Mouse (Mus musculus) limb, embryonic 12.5 days (tissue): ENCODE data around the gene Fgfr2. TPM values are rescaled to one million over a fixed set of nuclear protein-coding genes. Genes with fewer than 3 reads are reported as not detected.
A peak's percentile ranks its signal among the peaks of the same experiment; 100 is the strongest.

Experiments used
- ATAC-seq: fragments of 200-750 bp; cut with Nextera tagmentation; 2 replicates; pipeline ENCODE4 v1.8.0; 2017; ENCODE audit warnings: low read depth, moderate TSS enrichment; ENCODE audit not compliant: insufficient number of reproducible peaks, insufficient read depth, low FRiP score, low TSS enrichment
- H3K27ac ChIP-seq: fragments of 300-500 bp; sonication (generic); 2 replicates; pipeline ENCODE4 v1.5.1; 2016; ENCODE audit warnings: mild to moderate bottlenecking, moderate library complexity
- H3K27me3 ChIP-seq: fragments of 300-500 bp; sonication (generic); 2 replicates; pipeline ENCODE4 v1.6.1; 2016; ENCODE audit warnings: mild to moderate bottlenecking, moderate library complexity
- H3K36me3 ChIP-seq: fragments of 300-500 bp; sonication (generic); 2 replicates; pipeline ENCODE4 v1.6.1; 2016; ENCODE audit warnings: mild to moderate bottlenecking, moderate library complexity
- H3K4me1 ChIP-seq: fragments of 300-500 bp; sonication (generic); replicated peaks from 2 replicates; pipeline ENCODE4 v1.6.1; 2016
- H3K4me2 ChIP-seq: fragments of 300-500 bp; sonication (generic); 2 replicates; pipeline ENCODE4 v1.6.1; 2016; ENCODE audit warnings: mild to moderate bottlenecking, moderate library complexity
- H3K4me3 ChIP-seq: fragments of 300-500 bp; sonication (generic); replicated peaks from 2 replicates; pipeline ENCODE4 v1.5.1; 2016; ENCODE audit warnings: mild to moderate bottlenecking
- H3K9ac ChIP-seq: fragments of 300-500 bp; sonication (generic); replicated peaks from 2 replicates; pipeline ENCODE4 v1.6.1; 2016; ENCODE audit warnings: mild to moderate bottlenecking, moderate library complexity
- H3K9me3 ChIP-seq: fragments of 300-500 bp; sonication (generic); 2 replicates; pipeline ENCODE4 v1.6.1; 2016; ENCODE audit warnings: mild to moderate bottlenecking, moderate library complexity
- WGBS: fragments of 180-500 bp; shearing (Covaris S2); methylation state at CpG from one replicate; pipeline ENCODE4 v1.1.7; 2016; 5-methylcytosine and 5-hydroxymethylcytosine counted together
- polyA plus RNA-seq: library from polyadenylated mRNA; unstranded; fragments of >200 nt; fragmentation: Nextera tagmentation; extraction: Ambion mirVana; gene quantifications from 2 replicates; pipeline ENCODE4 v1.2.1, GENCODE M21; 2016

Gene Fgfr2
- polyA plus RNA-seq, 1 experiment from 2014 or later, result 112 TPM

DNA sequence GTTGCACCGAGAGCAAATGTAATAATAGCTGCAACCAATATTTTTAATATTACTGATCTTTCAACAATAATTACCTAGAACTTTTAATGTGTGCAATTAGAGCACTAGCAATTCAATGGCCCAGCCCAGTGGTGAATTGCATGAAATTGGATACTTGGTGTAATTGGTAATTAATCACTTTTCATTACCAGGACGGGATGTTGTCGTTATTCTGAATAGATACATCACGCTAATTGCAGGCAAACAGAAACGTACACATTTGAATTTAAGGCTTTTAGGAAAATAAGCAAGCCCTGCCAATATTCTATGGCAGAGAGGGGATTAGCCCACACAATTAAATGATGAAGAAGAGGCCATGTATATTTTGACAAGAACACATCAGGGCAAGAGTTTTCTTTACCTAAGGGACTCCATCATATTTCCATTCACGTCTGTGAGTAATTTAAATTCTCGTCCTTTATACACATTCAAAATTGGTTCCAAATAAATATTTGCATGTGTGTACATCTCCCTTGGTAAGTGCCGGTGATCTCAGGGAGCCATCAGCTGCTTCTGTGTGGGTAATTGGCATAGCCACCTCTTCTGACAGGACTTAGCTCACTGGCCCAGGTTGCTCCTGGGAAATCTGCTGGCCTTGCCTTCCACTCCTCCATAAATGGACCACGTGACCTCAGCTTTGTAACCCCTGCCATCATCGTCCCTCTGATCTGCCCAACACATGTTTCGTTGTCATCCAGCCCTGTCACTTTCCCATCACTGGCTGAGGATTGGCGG, 1471.0 kb downstream of the Fgfr2 start:
- no peak overlapping the region for H3K9ac ChIP-seq
- no peaks in the 10 kb centered on the region for H3K9me3 ChIP-seq
- no peak overlapping the region for H3K4me2 ChIP-seq
- H3K4me3 ChIP-seq, result no peak overlapping the region
- no peak for ATAC-seq
- no peak overlapping the region for H3K27ac ChIP-seq
- H3K36me3 ChIP-seq, result no peaks in the 10 kb centered on the region
- 42% methylated on average over 12 of the region's 12 CpGs for WGBS
- H3K27me3 ChIP-seq, result peaks cover 22% of the 10 kb centered on the region; the same call in 1 of the 2 replicates
- H3K4me1 ChIP-seq, result peaks cover 22% of the 10 kb centered on the region

DNA sequence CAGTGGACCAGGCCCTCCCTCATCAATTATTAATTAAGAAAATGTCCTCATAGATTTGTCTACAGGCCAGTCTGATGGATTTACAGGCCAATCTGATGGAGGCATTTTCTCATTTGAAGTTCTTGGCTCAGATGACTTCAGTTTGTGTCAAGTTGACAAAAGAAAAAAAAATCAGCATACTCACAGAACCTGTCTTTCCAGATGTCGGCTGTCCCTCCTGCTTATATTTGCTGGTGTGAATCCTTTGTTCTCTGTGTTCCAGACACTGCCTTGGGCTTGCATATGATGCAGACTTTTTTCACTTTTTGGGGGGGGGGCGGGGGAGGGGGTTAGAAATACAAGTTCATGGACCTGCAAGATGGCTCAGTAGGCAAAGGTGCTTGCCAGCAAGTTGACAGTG, 1472.9 kb downstream of the Fgfr2 start:
- H3K9me3 ChIP-seq, result no peaks in the 10 kb centered on the region
- no peak overlapping the region for H3K4me2 ChIP-seq
- ATAC-seq, result no peak
- H3K9ac ChIP-seq, result no peak overlapping the region
- peaks cover 22% of the 10 kb centered on the region for H3K4me1 ChIP-seq
- no peak overlapping the region for H3K27ac ChIP-seq
- H3K27me3 ChIP-seq, result peaks cover 40% of the 10 kb centered on the region
- WGBS, result 60% methylated on average over 2 of the region's 2 CpGs
- H3K36me3 ChIP-seq, result no peaks in the 10 kb centered on the region
- no peak overlapping the region for H3K4me3 ChIP-seq

DNA sequence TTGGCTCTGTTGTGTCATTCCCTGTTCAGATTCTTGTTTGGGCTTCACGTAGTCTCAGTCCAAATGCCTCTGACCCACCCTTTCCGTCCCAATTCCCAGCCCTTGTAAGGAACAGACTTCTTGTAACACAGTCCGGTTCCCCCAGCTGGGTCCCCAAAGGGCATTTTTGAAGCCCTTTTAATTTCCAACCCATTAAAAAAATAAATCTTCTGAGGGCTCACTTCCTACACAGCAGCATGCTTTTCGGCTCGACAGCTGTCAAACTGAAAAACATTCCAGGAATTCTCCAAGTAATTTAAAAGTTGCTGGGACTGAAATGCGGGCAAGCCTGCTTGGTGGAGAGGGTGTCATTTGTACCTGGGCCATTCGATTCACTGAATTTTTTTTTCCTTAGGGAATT, 1474.9 kb downstream of the Fgfr2 start:
- peaks cover 33% of the 10 kb centered on the region for H3K4me1 ChIP-seq
- ATAC-seq, result no peak
- no peak overlapping the region for H3K9ac ChIP-seq
- no peaks in the 10 kb centered on the region for H3K36me3 ChIP-seq
- H3K4me2 ChIP-seq, result no peak overlapping the region
- 12% methylated on average over 7 of the region's 7 CpGs for WGBS
- H3K27me3 ChIP-seq, result peaks cover 59% of the 10 kb centered on the region
- no peak overlapping the region for H3K4me3 ChIP-seq
- H3K27ac ChIP-seq, result no peak overlapping the region
- H3K9me3 ChIP-seq, result no peaks in the 10 kb centered on the region

DNA sequence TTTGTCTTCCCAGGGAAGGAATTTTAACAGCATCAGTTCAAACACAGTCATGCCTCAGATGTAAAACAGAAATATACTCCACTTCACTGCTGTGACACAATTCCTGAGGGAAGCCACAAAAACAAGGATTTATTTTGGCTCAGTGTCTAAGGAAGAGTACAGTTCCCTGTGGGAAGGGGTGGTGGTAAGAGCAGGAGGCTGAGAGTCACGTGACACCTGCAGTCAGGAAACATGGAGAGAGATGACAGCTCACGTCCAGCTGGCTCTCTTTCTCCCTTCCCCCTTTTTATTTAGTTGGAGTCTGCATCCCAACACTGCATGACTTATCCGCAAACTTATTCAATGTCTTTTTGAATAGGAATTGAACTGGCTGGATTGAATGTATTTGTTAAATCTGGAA, 1475.6 kb downstream of the Fgfr2 start:
- Histone ChIP-seq H3K4me3 (no peak overlapping the region), H3K9ac (no peak overlapping the region), H3K9me3 (no peaks in the 10 kb centered on the region), H3K27me3 (peaks cover 59% of the 10 kb centered on the region), H3K36me3 (no peaks in the 10 kb centered on the region), H3K4me1 (peaks cover 33% of the 10 kb centered on the region), H3K4me2 (no peak overlapping the region), H3K27ac (no peak overlapping the region)
- ATAC-seq, result no peak
- WGBS, result 44% methylated on average over 3 of the region's 3 CpGs

DNA sequence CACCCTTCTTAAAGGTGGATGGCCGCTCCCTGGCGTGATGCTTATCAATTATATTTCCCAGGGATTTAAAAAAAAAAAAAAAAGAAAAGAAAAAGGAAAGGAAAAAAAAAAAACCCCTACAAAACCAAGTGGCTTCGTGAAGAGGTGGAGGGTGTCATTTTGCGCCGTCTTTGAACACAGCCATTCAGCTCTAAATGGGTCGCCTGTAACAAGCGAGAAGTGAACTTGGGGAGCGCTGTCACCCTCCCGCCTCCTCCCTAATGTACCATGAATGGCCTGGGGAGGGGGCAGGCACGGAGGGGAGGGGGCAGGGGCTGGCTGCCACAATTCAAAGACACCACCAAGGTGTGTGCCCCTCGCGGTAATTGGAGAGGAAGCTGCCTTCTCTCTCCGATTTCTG, 1478.6 kb downstream of the Fgfr2 start:
- H3K4me3 ChIP-seq, result peak overlapping the region; percentile 23
- peaks cover 28% of the 10 kb centered on the region for H3K4me1 ChIP-seq
- whole genome bisulfite sequencing, result 1% methylated on average over 13 of the region's 13 CpGs
- H3K9me3 ChIP-seq, result no peaks in the 10 kb centered on the region
- no peak for ATAC-seq
- H3K36me3 ChIP-seq, result no peaks in the 10 kb centered on the region
- no peak overlapping the region for H3K9ac ChIP-seq
- peaks cover 84% of the 10 kb centered on the region for H3K27me3 ChIP-seq
- peak overlapping the region; percentile 46 for H3K4me2 ChIP-seq
- H3K27ac ChIP-seq, result no peak overlapping the region

DNA sequence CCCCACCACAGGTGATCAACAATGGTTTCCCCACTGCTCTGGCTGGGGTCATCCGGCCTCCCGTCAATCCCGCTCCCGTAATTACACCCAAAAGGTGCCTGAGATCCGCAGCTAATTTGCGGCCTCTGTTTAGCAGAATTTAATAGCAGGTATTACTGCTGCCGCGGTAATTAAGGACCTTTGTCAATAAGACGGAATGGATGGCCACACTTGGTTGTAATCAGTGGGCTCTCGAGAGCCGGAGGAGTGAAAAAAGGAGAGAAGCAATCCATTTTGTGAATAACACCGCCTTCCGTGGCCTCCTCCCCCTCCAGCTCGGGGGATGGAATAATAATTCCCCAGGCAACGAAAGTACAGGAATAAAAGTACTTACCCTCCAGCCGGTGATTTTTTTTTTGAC, 1479.1 kb downstream of the Fgfr2 start:
- Histone ChIP-seq H3K4me3 (peak overlapping the region; percentile 23), H3K27ac (no peak overlapping the region), H3K27me3 (peaks cover 81% of the 10 kb centered on the region), H3K4me2 (peak overlapping the region; percentile 46), H3K36me3 (no peaks in the 10 kb centered on the region), H3K4me1 (peaks cover 25% of the 10 kb centered on the region), H3K9me3 (no peaks in the 10 kb centered on the region), H3K9ac (no peak overlapping the region)
- no peak for ATAC-seq
- WGBS, result under 1% methylated on average over 16 of the region's 16 CpGs

DNA sequence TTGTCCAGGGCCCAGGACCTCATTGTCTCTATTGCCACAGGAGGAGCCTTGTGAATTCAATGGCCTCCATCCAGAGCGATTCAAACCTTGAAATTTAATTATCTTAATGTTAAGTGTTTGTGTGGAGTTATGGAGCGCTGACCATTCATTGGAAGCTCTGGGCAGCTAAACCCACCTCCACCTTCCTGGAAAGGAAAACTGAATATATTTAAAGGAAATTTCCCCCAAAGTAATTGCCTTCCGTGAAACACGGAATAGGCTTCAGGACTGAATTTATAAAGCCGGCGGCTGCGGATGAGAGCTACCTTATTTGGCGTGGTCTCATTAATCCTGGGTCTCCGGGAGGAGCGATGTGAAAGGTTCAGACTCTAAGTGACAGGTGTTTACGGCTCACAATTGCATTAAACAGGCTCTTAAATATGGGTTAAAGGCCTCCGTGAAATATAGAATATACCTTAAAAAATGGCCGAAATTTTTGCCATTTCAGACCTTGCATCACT, 1479.8 kb downstream of the Fgfr2 start:
- WGBS, result 14% methylated on average over 13 of the region's 13 CpGs

DNA sequence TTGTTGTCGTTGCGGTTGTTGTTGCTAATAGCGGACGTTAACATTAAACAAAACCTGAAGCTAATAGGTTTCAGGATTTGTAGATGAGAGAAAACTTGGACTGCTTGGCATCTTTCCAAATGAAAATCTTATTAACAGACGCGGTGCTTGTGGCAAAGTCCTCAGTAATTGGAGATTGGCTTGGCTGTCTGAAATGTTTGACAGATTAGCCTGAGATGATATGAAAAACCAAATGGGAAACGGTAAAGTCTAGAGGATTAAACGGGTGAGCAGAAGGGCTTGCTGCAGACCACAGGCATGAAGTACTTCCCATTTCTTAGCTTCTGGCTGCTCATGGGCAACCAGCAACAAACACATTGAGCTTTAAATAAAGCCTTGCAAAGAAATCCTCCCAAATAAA, 1493.6 kb downstream of the Fgfr2 start:
- H3K9ac ChIP-seq, result no peak overlapping the region
- no peaks in the 10 kb centered on the region for H3K36me3 ChIP-seq
- H3K4me2 ChIP-seq, result no peak overlapping the region
- ATAC-seq, result no peak
- no peaks in the 10 kb centered on the region for H3K27me3 ChIP-seq
- WGBS, result 71% methylated on average over 8 of the region's 8 CpGs
- H3K27ac ChIP-seq, result no peak overlapping the region
- no peak overlapping the region for H3K4me3 ChIP-seq
- H3K4me1 ChIP-seq, result peaks cover under 1% of the 10 kb centered on the region; the same call in 1 of the 2 replicates
- H3K9me3 ChIP-seq, result no peaks in the 10 kb centered on the region

More for the DNA sequence above, 1479.8 kb downstream of the Fgfr2 start:
- Histone ChIP-seq H3K4me2 (peak overlapping the region; percentile 46), H3K27ac (no peak overlapping the region), H3K4me3 (no peak overlapping the region), H3K36me3 (no peaks in the 10 kb centered on the region), H3K9ac (no peak overlapping the region), H3K4me1 (peaks cover 19% of the 10 kb centered on the region), H3K27me3 (peaks cover 77% of the 10 kb centered on the region), H3K9me3 (no peaks in the 10 kb centered on the region)
- ATAC-seq, result no peak

DNA sequence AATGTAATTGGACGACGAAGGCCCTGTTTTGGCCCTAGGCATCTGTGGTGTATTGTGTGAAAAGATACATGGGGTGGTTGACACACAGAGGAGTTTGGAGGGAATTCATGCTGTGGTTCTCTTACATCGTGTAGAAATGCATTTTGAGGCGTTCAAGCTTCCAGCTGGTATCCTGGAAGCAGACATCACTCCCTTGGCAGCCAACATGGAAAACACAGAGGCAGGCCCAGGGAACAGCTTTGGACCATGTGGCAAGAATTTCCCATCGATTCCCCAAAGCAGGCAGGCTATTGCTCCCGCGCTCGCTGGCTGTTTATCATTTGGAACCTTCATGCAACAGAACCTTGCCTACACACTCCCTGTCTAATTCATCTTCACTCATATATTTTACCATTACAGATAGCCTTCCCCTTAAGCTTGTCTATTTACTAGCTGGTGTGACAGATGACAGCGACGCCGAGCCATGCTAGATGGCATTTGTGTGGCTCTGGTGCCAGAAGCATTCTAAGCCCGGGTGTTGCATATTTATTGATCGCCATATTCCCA, 1494.2 kb downstream of the Fgfr2 start:
- Histone ChIP-seq H3K27me3 (no peaks in the 10 kb centered on the region), H3K9me3 (no peaks in the 10 kb centered on the region), H3K36me3 (no peaks in the 10 kb centered on the region), H3K4me2 (no peak overlapping the region), H3K9ac (no peak overlapping the region), H3K4me1 (no peaks in the 10 kb centered on the region), H3K4me3 (no peak overlapping the region), H3K27ac (no peak overlapping the region)
- no peak for ATAC-seq
- WGBS, result 90% methylated on average over 13 of the region's 13 CpGs

DNA sequence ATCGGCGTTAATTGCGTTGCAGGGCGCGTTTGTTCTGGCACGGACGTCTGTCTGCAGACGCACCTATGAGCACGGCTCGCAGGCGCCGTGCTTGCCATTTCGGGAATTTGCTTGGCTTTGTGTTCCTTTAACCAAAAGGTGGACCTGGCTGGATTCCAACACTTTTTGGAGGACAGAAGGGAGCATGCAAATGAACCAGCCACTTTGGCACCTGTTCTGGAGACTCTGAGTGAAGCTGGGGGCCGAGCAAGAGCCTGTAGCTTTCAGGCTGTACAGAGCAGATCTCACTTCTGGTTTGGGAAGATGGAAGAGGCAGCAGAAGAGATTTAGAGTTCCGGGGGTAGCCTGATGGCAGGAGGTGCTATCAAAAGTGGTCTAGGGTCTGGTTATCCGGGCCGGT, 1494.8 kb downstream of the Fgfr2 start:
- no peak overlapping the region for H3K9ac ChIP-seq
- ATAC-seq, result no peak
- 85% methylated on average over 17 of the region's 17 CpGs for WGBS
- no peaks in the 10 kb centered on the region for H3K9me3 ChIP-seq
- no peak overlapping the region for H3K27ac ChIP-seq
- H3K4me3 ChIP-seq, result no peak overlapping the region
- H3K36me3 ChIP-seq, result no peaks in the 10 kb centered on the region
- 0 out of 2 replicates have a peak, but pooled peaks cover 3% of the 10 kb centered on the region for H3K27me3 ChIP-seq
- H3K4me2 ChIP-seq, result no peak overlapping the region
- H3K4me1 ChIP-seq, result no peaks in the 10 kb centered on the region

DNA sequence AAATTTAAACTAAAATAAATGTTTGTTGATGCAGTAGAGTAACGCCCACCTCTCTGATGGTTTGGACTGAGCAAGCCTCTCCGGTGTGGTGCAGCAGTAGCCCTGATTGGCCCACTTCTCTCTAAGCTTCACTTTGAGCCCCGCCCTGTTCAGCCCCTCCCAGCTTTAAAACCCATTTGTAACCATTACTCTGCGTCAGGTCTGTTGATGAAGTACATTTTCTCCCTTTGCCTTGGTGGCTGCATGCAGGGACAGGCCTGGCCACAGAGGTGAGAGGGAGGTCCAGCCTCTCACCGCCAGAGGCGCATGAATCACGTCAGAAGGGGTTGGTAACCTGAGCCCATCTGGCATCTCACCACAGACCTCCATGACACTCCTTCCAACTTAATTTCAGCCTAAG, 1513.5 kb downstream of the Fgfr2 start:
- ATAC-seq, result peak; percentile 63; the same call in 1 of the 2 replicates
- H3K9me3 ChIP-seq, result no peaks in the 10 kb centered on the region
- no peaks in the 10 kb centered on the region for H3K36me3 ChIP-seq
- no peaks in the 10 kb centered on the region for H3K4me1 ChIP-seq
- no peak overlapping the region for H3K4me3 ChIP-seq
- peaks cover 3% of the 10 kb centered on the region; the same call in 1 of the 2 replicates for H3K27me3 ChIP-seq
- no peak overlapping the region for H3K9ac ChIP-seq
- 21% methylated on average over 7 of the region's 7 CpGs for WGBS
- H3K4me2 ChIP-seq, result no peak overlapping the region
- H3K27ac ChIP-seq, result no peak overlapping the region
